Mouse (Mus musculus): ENCODE measurements around the gene Myo18a. TPM values are rescaled to one million over a fixed set of nuclear protein-coding genes. Genes with fewer than 3 reads are reported as not detected.

Myo18a gene
- total RNA-seq, 2 experiments from 2014 or later = 256 to 280 TPM

- DNase-seq = peak in 1 of 2 experiments; percentile 52
- intact Hi-C loops (cut with DNase I) = no loop called here
These were observed 28.9 kb downstream of the Myo18a start for GRCm38 (mm10) chr11:77791752-77792565.

- intact Hi-C loops (cut with DNase I) = no loop called here
These were observed 29.5 kb downstream of the Myo18a start for GRCm38 (mm10) chr11:77792566-77792909.

GRCm38 (mm10) chr11:77793238-77793930 lies 30.3 kb downstream of the Myo18a start:
- peak; percentile 98 for DNase-seq
- intact Hi-C loops (cut with DNase I) = loop anchor here (1.0 kb wide), 2 partner anchors 30 to 56 kb away; partner anchors contain the start of gene Myo18a

More at GRCm38 (mm10) chr11:77792566-77792909, 29.5 kb downstream of the Myo18a start:
- no peak for DNase-seq

GRCm38 (mm10) chr11:77795216-77795615 lies 32.2 kb downstream of the Myo18a start:
- DNase-seq = no peak
- intact Hi-C loops (cut with DNase I) = no loop called here

- intact Hi-C loops (cut with DNase I) = no loop called here
- DNase-seq = no peak
These were observed 37.4 kb downstream of the Myo18a start for GRCm38 (mm10) chr11:77800491-77800868.

- DNase-seq = peak; percentile 78 to 82
- intact Hi-C loops (cut with DNase I) = no loop called here
These were observed 38.0 kb downstream of the Myo18a start for GRCm38 (mm10) chr11:77800869-77801701.

- intact Hi-C loops (cut with DNase I) = no loop called here
These were observed 39.4 kb downstream of the Myo18a start for GRCm38 (mm10) chr11:77802341-77802865.

GRCm38 (mm10) chr11:77806218-77806617 lies 43.2 kb downstream of the Myo18a start:
- intact Hi-C loops (cut with DNase I) = no loop called here

More at GRCm38 (mm10) chr11:77802341-77802865, 39.4 kb downstream of the Myo18a start:
- peak; percentile 53 to 71 for DNase-seq

GRCm38 (mm10) chr11:77806855-77807254 lies 43.8 kb downstream of the Myo18a start:
- DNase-seq = no peak

More at GRCm38 (mm10) chr11:77806218-77806617, 43.2 kb downstream of the Myo18a start:
- no peak for DNase-seq

GRCm38 (mm10) chr11:77808051-77808465 lies 45.0 kb downstream of the Myo18a start:
- intact Hi-C loops (cut with DNase I) = no loop called here
- DNase-seq = no peak

More at GRCm38 (mm10) chr11:77806855-77807254, 43.8 kb downstream of the Myo18a start:
- intact Hi-C loops (cut with DNase I) = no loop called here

GRCm38 (mm10) chr11:77809215-77809614 lies 46.2 kb downstream of the Myo18a start:
- intact Hi-C loops (cut with DNase I) = no loop called here
- DNase-seq = no peak

GRCm38 (mm10) chr11:77810018-77810417 lies 47.0 kb downstream of the Myo18a start:
- intact Hi-C loops (cut with DNase I) = no loop called here
- no peak for DNase-seq

GRCm38 (mm10) chr11:77813969-77814368 lies 50.9 kb downstream of the Myo18a start:
- intact Hi-C loops (cut with DNase I) = loop anchor here (2.0 kb wide), 1 partner anchor 51 kb away; the partner anchor contains the start of gene Myo18a
- DNase-seq = no peak

- peak; percentile 79 to 81 for DNase-seq
- intact Hi-C loops (cut with DNase I) = no loop called here
These were observed 53.0 kb downstream of the Myo18a start for GRCm38 (mm10) chr11:77816003-77816402.

- intact Hi-C loops (cut with DNase I) = loop anchor here (10.0 kb wide), 1 partner anchor 353 kb away; the partner anchor contains the start of genes Nek8 and Tlcd1
- peak; percentile 57 to 66 for DNase-seq
These were observed 58.6 kb downstream of the Myo18a start for GRCm38 (mm10) chr11:77821648-77822047.

GRCm38 (mm10) chr11:77822781-77823180 lies 59.7 kb downstream of the Myo18a start:
- intact Hi-C loops (cut with DNase I) = loop anchor here (10.0 kb wide), 1 partner anchor 352 kb away; the partner anchor contains the start of genes Nek8 and Tlcd1

GRCm38 (mm10) chr11:77825853-77826252 lies 62.8 kb downstream of the Myo18a start:
- intact Hi-C loops (cut with DNase I) = loop anchor here (10.0 kb wide), 1 partner anchor 349 kb away; the partner anchor contains the start of genes Nek8 and Tlcd1
- peak; percentile 69 to 74 for DNase-seq

More at GRCm38 (mm10) chr11:77822781-77823180, 59.7 kb downstream of the Myo18a start:
- peak; percentile 68 to 75 for DNase-seq

GRCm38 (mm10) chr11:77826311-77826710 lies 63.3 kb downstream of the Myo18a start:
- intact Hi-C loops (cut with DNase I) = loop anchor here (10.0 kb wide), 1 partner anchor 348 kb away; the partner anchor contains the start of genes Nek8 and Tlcd1
- DNase-seq = no peak

GRCm38 (mm10) chr11:77827241-77827995 lies 64.4 kb downstream of the Myo18a start:
- DNase-seq = peak; percentile 71 to 74
- intact Hi-C loops (cut with DNase I) = loop anchor here (1.0 to 10.0 kb wide), 2 partner anchors 140 to 347 kb away; partner anchors contain the start of genes Nek8 and Tlcd1
